Mouse (Mus musculus): Measurements from ENCODE around the gene Eif2a. TPM values are rescaled to one million over a fixed set of nuclear protein-coding genes. Genes with fewer than 3 reads are reported as not detected.

Eif2a gene
- polyA plus RNA-seq, 2 experiments: 29.3 to 35.4 TPM

DNA sequence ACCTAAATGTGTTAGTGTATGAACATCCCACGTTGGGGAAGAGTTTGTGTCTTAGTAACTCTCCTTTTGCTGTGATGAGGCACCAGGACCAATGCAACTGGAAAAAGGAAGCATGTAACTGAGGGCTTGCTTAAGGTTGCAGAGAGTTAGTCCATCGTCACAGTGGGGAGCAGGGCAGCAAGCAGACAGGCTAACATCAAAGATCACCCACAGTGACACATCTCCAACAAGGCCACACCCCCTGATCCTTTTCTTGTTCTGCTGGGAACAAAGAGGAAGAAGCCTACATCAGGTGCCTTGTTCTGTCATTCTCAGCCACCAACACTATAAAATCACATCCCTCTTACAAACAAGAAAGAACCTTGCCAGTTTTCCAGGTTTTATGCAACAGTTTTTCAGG is 34.3 kb downstream of the Eif2a start:
- TF ChIP-seq CTCF (IDR thresholded peaks at IDR 0.05; ENCODE audit: low read depth): no peak

DNA sequence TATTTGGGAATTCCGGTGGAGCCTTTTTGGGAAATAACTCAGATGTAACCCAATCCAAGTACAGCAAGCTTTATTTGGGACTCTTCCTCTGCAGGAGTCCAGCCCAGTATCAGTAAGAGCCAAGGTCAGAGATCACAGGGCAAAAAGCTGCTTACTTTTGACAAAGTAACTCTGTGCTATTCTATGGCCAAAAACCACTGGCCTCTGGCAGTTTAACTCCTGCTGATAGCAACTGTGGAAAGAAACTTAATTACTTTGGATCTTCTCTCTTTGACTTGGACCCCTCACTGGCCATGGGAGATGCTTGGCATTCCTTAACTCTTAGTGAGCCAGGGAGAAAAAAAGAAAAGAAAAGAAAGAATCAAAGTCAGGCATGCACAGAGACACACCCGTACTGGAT is 35.8 kb downstream of the Eif2a start:
- no peak overlapping the region for H3K9ac ChIP-seq (replicated peaks)
- no peak overlapping the region for H3K27ac ChIP-seq
- H3K4me3 ChIP-seq (ENCODE audit: insufficient read depth in 1 of 2, low read depth in 2 of 2, low read length in 2 of 2): no peak overlapping the region
- TF ChIP-seq EP300 (IDR thresholded peaks at IDR 0.05; ENCODE audit: low read depth) (no peak), CTCF (IDR thresholded peaks at IDR 0.05; ENCODE audit: low read depth) (no peak)
- DNase-seq (ENCODE audit: low read depth in 3 of 3, low spot score in 3 of 3): no peak
- ATAC-seq (ENCODE audit: insufficient read depth): no peak
- H3K4me1 ChIP-seq (replicated peaks; ENCODE audit: control insufficient read depth in 2 of 2, insufficient read depth in 2 of 2, low read length in 1 of 2): peaks cover 0 to 2% of the 10 kb centered on the region in 2 experiments; a peak in 1 of 4 replicates
- no peaks in the 10 kb centered on the region for H3K27me3 ChIP-seq (ENCODE audit: control insufficient read depth, insufficient read depth, low read length)
- H3K36me3 ChIP-seq (replicated peaks; ENCODE audit: control insufficient read depth, insufficient read depth, low read depth): no peaks in the 10 kb centered on the region; the same call in none of the 2 replicates
- H3K9me3 ChIP-seq (ENCODE audit: control insufficient read depth, low read length): no peaks in the 10 kb centered on the region
- no peak overlapping the region for H3K4me2 ChIP-seq (ENCODE audit: low read depth)
- 67% methylated on average over 2 of the region's 2 CpGs for WGBS (ENCODE audit: insufficient replicate concordance)

More for the DNA sequence above, 34.3 kb downstream of the Eif2a start:
- no peak for ATAC-seq (ENCODE audit: insufficient read depth)
- no peak overlapping the region for H3K27ac ChIP-seq
- H3K36me3 ChIP-seq (replicated peaks; ENCODE audit: control insufficient read depth, insufficient read depth, low read depth): peaks cover under 1% of the 10 kb centered on the region
- DNase-seq (ENCODE audit: low read depth in 3 of 3, low spot score in 3 of 3): no peak
- H3K9ac ChIP-seq (replicated peaks): no peak overlapping the region
- H3K4me3 ChIP-seq (ENCODE audit: insufficient read depth in 1 of 2, low read depth in 2 of 2, low read length in 2 of 2): no peak overlapping the region
- no peak overlapping the region for H3K4me2 ChIP-seq (ENCODE audit: low read depth)
- 44% methylated on average over 2 of the region's 2 CpGs for WGBS (ENCODE audit: insufficient replicate concordance)
- no peaks in the 10 kb centered on the region for H3K27me3 ChIP-seq (ENCODE audit: control insufficient read depth, insufficient read depth, low read length)
- no peaks in the 10 kb centered on the region for H3K9me3 ChIP-seq (ENCODE audit: control insufficient read depth, low read length)
- peaks cover 0 to 2% of the 10 kb centered on the region in 2 experiments; a peak in 1 of 4 replicates for H3K4me1 ChIP-seq (replicated peaks; ENCODE audit: control insufficient read depth in 2 of 2, insufficient read depth in 2 of 2, low read length in 1 of 2)

DNA sequence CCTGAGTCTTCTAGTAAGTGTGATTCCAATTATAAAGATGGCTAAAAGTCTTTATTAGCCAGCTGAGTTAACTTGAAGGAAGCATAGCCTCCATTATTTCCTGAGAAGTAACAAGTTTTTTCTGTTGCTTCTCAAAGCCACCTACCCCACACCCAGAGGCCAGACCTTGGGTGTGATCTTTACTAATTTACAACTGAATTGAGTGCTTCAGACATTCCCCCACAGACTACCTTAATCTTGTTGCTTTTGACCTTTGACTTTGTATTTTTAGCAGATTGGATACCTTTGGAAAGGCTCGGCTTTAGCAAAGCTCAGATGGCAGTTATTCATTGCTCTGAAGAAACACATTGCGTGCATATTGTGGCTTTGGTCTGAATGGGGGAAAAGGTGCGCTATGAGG is 45.2 kb downstream of the Eif2a start:
- TF ChIP-seq CTCF (IDR thresholded peaks at IDR 0.05; ENCODE audit: low read depth) (no peak), EP300 (IDR thresholded peaks at IDR 0.05; ENCODE audit: low read depth) (no peak)

DNA sequence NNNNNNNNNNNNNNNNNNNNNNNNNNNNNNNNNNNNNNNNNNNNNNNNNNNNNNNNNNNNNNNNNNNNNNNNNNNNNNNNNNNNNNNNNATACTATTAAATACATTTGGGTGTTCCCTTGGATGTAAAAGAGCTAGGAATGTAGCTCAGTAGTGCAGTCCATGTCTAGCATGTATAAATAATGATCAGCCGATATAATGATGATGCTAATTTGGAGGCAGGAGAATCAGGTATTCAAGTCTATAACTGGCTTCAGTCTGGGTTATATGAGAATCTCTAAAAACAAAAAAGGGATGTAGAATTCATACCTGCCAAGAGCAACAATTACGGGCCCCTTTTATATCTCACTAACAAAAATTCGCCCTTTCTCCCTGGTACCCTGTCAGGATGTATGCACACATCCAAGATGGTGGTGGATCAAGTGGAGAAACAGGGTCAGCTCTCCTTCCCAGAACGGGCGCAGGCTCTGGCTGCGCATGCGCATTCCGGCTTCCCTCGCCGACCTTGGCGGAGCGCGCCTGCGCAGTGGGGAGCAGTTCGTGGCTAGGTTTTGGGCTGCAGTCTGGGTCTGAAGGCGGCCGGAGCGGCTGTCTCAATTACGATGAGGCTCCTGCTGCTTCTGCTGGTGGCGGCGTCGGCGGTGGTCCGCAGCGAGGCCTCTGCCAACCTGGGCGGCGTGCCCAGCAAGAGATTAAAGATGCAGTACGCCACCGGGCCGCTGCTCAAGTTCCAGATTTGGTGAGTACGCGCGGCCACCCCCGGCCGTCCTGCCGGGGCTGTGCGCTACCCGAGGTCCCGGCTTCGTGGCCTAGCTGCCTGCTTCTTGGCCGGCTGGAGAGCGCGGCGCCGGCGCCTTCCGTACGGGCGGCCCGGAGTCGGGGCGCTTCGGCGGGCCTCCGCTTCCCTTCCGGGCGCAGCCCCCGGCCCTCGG is 50.8 kb downstream of the Eif2a start, which contains the start of gene Selenot:
Selenot (plus strand) TSS at position 500 of the 930 bp plus-strand sequence.
- Histone ChIP-seq H3K27ac (peak within 1 kb of the TSS; percentile 92), H3K4me1 (replicated peaks; ENCODE audit: control insufficient read depth in 2 of 2, insufficient read depth in 2 of 2, low read length in 1 of 2) (peaks cover 3 to 8% of the 10 kb centered on the region in 2 experiments), H3K9ac (replicated peaks) (peak within 1 kb of the TSS; percentile 99), H3K4me2 (ENCODE audit: low read depth) (peak within 1 kb of the TSS; percentile 74), H3K27me3 (ENCODE audit: control insufficient read depth, insufficient read depth, low read length) (no peaks in the 10 kb centered on the region), H3K4me3 (ENCODE audit: insufficient read depth in 1 of 2, low read depth in 2 of 2, low read length in 2 of 2) (peak within 1 kb of the TSS; percentile 84 to 99), H3K9me3 (ENCODE audit: control insufficient read depth, low read length) (no peaks in the 10 kb centered on the region), H3K36me3 (replicated peaks; ENCODE audit: control insufficient read depth, insufficient read depth, low read depth) (peaks cover 6% of the 10 kb centered on the region; the same call in 1 of the 2 replicates)
- peak; percentile 85 to 89 (median 85) for DNase-seq (ENCODE audit: low read depth in 3 of 3, low spot score in 3 of 3)
- WGBS (ENCODE audit: insufficient replicate concordance): 2% methylated on average over 59 of the region's 59 CpGs
- peak; percentile 90 for ATAC-seq (ENCODE audit: insufficient read depth)
- TF ChIP-seq CTCF (IDR thresholded peaks at IDR 0.05; ENCODE audit: low read depth) (no peak), EP300 (IDR thresholded peaks at IDR 0.05; ENCODE audit: low read depth) (no peak)

More for the DNA sequence above, 45.2 kb downstream of the Eif2a start:
- 79% methylated on average over 3 of the region's 3 CpGs for WGBS (ENCODE audit: insufficient replicate concordance)
- Histone ChIP-seq H3K9me3 (ENCODE audit: control insufficient read depth, low read length) (no peaks in the 10 kb centered on the region), H3K27me3 (ENCODE audit: control insufficient read depth, insufficient read depth, low read length) (no peaks in the 10 kb centered on the region), H3K36me3 (replicated peaks; ENCODE audit: control insufficient read depth, insufficient read depth, low read depth) (no peaks in the 10 kb centered on the region), H3K4me3 (ENCODE audit: insufficient read depth in 1 of 2, low read depth in 2 of 2, low read length in 2 of 2) (no peak overlapping the region), H3K27ac (no peak overlapping the region), H3K9ac (replicated peaks) (no peak overlapping the region), H3K4me2 (ENCODE audit: low read depth) (no peak overlapping the region), H3K4me1 (replicated peaks; ENCODE audit: control insufficient read depth in 2 of 2, insufficient read depth in 2 of 2, low read length in 1 of 2) (peaks cover 0 to 1% of the 10 kb centered on the region in 2 experiments; a peak in 2 of 4 replicates)
- no peak for DNase-seq (ENCODE audit: low read depth in 3 of 3, low spot score in 3 of 3)
- no peak for ATAC-seq (ENCODE audit: insufficient read depth)

DNA sequence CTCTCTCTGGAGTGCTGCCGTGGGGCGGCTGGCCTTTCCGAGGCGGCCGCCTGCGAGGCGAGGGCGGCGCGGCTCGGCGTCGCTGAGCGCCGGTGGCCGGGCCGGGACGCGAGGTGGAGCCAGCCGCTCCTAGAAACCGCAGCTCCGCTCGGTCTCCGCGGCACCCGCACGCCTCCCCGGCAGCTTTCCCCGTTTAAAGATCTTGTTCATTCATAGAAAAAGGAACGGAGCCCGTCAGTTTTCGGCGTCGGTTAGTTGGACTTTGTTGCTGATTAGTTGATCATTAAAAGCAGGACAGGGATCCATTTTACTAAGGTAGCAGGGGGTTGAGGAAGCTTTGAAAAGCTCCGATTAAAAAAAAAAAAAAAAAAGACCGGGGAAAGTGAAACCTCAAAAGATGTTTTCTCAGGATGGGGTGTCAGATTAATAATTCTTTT is 51.5 kb downstream of the Eif2a start:
- WGBS (ENCODE audit: insufficient replicate concordance): under 1% methylated on average over 36 of the region's 36 CpGs

More for the DNA sequence above, 51.5 kb downstream of the Eif2a start:
- peak in 2 of 3 experiments; percentile 37 to 44 for DNase-seq (ENCODE audit: low read depth in 3 of 3, low spot score in 3 of 3)
- no peak for TF ChIP-seq CTCF (IDR thresholded peaks at IDR 0.05; ENCODE audit: low read depth)
- no peak for TF ChIP-seq EP300 (IDR thresholded peaks at IDR 0.05; ENCODE audit: low read depth)
- ATAC-seq (ENCODE audit: insufficient read depth): peak; percentile 83
- Histone ChIP-seq H3K4me3 (ENCODE audit: insufficient read depth in 1 of 2, low read depth in 2 of 2, low read length in 2 of 2) (peak overlapping the region; percentile 84 to 99), H3K9me3 (ENCODE audit: control insufficient read depth, low read length) (no peaks in the 10 kb centered on the region), H3K4me2 (ENCODE audit: low read depth) (peak overlapping the region; percentile 74), H3K27ac (peak overlapping the region; percentile 92), H3K4me1 (replicated peaks; ENCODE audit: control insufficient read depth in 2 of 2, insufficient read depth in 2 of 2, low read length in 1 of 2) (peaks cover 8 to 12% of the 10 kb centered on the region in 2 experiments), H3K27me3 (ENCODE audit: control insufficient read depth, insufficient read depth, low read length) (no peaks in the 10 kb centered on the region), H3K9ac (replicated peaks) (peak overlapping the region; percentile 99), H3K36me3 (replicated peaks; ENCODE audit: control insufficient read depth, insufficient read depth, low read depth) (peaks cover 6% of the 10 kb centered on the region; the same call in 1 of the 2 replicates)

All from liver, embryonic 14.5 days (tissue).